Mouse (Mus musculus) stomach, embryonic 15.5 days (tissue): ENCODE data around the gene Pibf1. TPM values are rescaled to one million over a fixed set of nuclear protein-coding genes. Genes with fewer than 3 reads are reported as not detected.

Experiments used
- ATAC-seq: fragments of 200-750 bp; cut with Nextera tagmentation; 2 replicates; pipeline ENCODE4 v1.8.0; 2017; ENCODE audit warnings: low read depth, moderate number of reproducible peaks, moderate TSS enrichment; ENCODE audit not compliant: insufficient read depth, low FRiP score
- H3K27ac ChIP-seq: fragments of 300-500 bp; sonication (generic); 2 replicates; pipeline ENCODE4 v1.5.1; 2015; ENCODE audit warnings: mild to moderate bottlenecking, inconsistent platforms
- H3K27me3 ChIP-seq: fragments of 300-500 bp; sonication (generic); replicated peaks from 2 replicates; pipeline ENCODE4 v1.6.1; 2015; ENCODE audit warnings: inconsistent platforms
- H3K36me3 ChIP-seq: fragments of 300-500 bp; sonication (generic); 2 replicates; pipeline ENCODE4 v1.6.1; 2015; ENCODE audit warnings: inconsistent platforms
- H3K4me1 ChIP-seq: fragments of 300-500 bp; sonication (generic); 2 replicates; pipeline ENCODE4 v1.6.1; 2015; ENCODE audit warnings: inconsistent platforms
- H3K4me2 ChIP-seq: fragments of 300-500 bp; sonication (generic); 2 replicates; pipeline ENCODE4 v1.6.1; 2015; ENCODE audit warnings: mild to moderate bottlenecking, inconsistent platforms
- H3K4me3 ChIP-seq: fragments of 300-500 bp; sonication (generic); replicated peaks from 2 replicates; pipeline ENCODE4 v1.5.1; 2015; ENCODE audit warnings: inconsistent platforms
- H3K9ac ChIP-seq: fragments of 300-500 bp; sonication (generic); 2 replicates; pipeline ENCODE4 v1.6.1; 2015; ENCODE audit warnings: inconsistent platforms
- H3K9me3 ChIP-seq: fragments of 300-500 bp; sonication (generic); 2 replicates; pipeline ENCODE4 v1.6.1; 2016; ENCODE audit warnings: inconsistent platforms
- WGBS: fragments of 180-500 bp; shearing (Covaris S2); methylation state at CpG from one replicate; pipeline ENCODE4 v1.1.7; 2015; 5-methylcytosine and 5-hydroxymethylcytosine counted together
- polyA plus RNA-seq: library from polyadenylated mRNA; unstranded; fragments of >200 nt; fragmentation: Nextera tagmentation; extraction: Ambion mirVana; gene quantifications from 2 replicates; pipeline ENCODE4 v1.2.1, GENCODE M21; 2015

Pibf1 gene
- polyA plus RNA-seq, 1 experiment from 2014 or later = 16.9 TPM

- Histone ChIP-seq H3K27me3 (no peaks in the 10 kb centered on the region), H3K36me3 (0 out of 2 replicates have a peak, but pooled peaks cover 5% of the 10 kb centered on the region), H3K4me1 (no peaks in the 10 kb centered on the region), H3K4me3 (no peak overlapping the region), H3K4me2 (no peak overlapping the region), H3K9me3 (no peaks in the 10 kb centered on the region), H3K9ac (no peak overlapping the region), H3K27ac (no peak overlapping the region)
- WGBS = 94% methylated on average over 4 of the region's 4 CpGs
- no peak for ATAC-seq
These were observed 126.7 kb downstream of the Pibf1 start for GRCm38 (mm10) chr14:99225929-99226328.

- H3K36me3 ChIP-seq = 0 out of 2 replicates have a peak, but pooled peaks cover 5% of the 10 kb centered on the region
- WGBS = 77% methylated on average over 11 of the region's 11 CpGs
- H3K27ac ChIP-seq = no peak overlapping the region
- H3K4me3 ChIP-seq = no peak overlapping the region
- no peak overlapping the region for H3K9ac ChIP-seq
- no peak for ATAC-seq
- H3K4me1 ChIP-seq = no peaks in the 10 kb centered on the region
- no peak overlapping the region for H3K4me2 ChIP-seq
- no peaks in the 10 kb centered on the region for H3K9me3 ChIP-seq
- H3K27me3 ChIP-seq = no peaks in the 10 kb centered on the region
These were observed 130.0 kb downstream of the Pibf1 start for GRCm38 (mm10) chr14:99229071-99229780.

GRCm38 (mm10) chr14:99233056-99233455, 133.8 kb downstream of the Pibf1 start:
- no peaks in the 10 kb centered on the region for H3K4me1 ChIP-seq
- no peak overlapping the region for H3K4me2 ChIP-seq
- H3K9ac ChIP-seq = no peak overlapping the region
- no peaks in the 10 kb centered on the region for H3K9me3 ChIP-seq
- 0 out of 2 replicates have a peak, but pooled peaks cover 5% of the 10 kb centered on the region for H3K36me3 ChIP-seq
- H3K27ac ChIP-seq = no peak overlapping the region
- no peaks in the 10 kb centered on the region for H3K27me3 ChIP-seq
- H3K4me3 ChIP-seq = no peak overlapping the region
- WGBS = 90% methylated on average over 3 of the region's 3 CpGs
- ATAC-seq = no peak

GRCm38 (mm10) chr14:99237115-99237514, 137.9 kb downstream of the Pibf1 start:
- H3K4me3 ChIP-seq = no peak overlapping the region
- WGBS = 63% methylated on average over 5 of the region's 5 CpGs
- H3K27me3 ChIP-seq = no peaks in the 10 kb centered on the region
- H3K4me1 ChIP-seq = no peaks in the 10 kb centered on the region
- no peak overlapping the region for H3K4me2 ChIP-seq
- H3K9me3 ChIP-seq = no peaks in the 10 kb centered on the region
- ATAC-seq = no peak
- H3K36me3 ChIP-seq = 0 out of 2 replicates have a peak, but pooled peaks cover 3% of the 10 kb centered on the region
- no peak overlapping the region for H3K27ac ChIP-seq
- H3K9ac ChIP-seq = no peak overlapping the region

GRCm38 (mm10) chr14:99240563-99240962, 141.3 kb downstream of the Pibf1 start:
- 77% methylated on average over 11 of the region's 11 CpGs for WGBS
- Histone ChIP-seq H3K9me3 (no peaks in the 10 kb centered on the region), H3K4me1 (no peaks in the 10 kb centered on the region), H3K27ac (no peak overlapping the region), H3K27me3 (no peaks in the 10 kb centered on the region), H3K36me3 (no peaks in the 10 kb centered on the region), H3K9ac (no peak overlapping the region), H3K4me3 (no peak overlapping the region), H3K4me2 (no peak overlapping the region)
- no peak for ATAC-seq

- Histone ChIP-seq H3K9ac (no peak overlapping the region), H3K4me3 (no peak overlapping the region), H3K27me3 (no peaks in the 10 kb centered on the region), H3K27ac (no peak overlapping the region), H3K4me2 (no peak overlapping the region), H3K4me1 (no peaks in the 10 kb centered on the region), H3K9me3 (no peaks in the 10 kb centered on the region), H3K36me3 (no peaks in the 10 kb centered on the region)
- 66% methylated on average over 3 of the region's 3 CpGs for WGBS
- no peak for ATAC-seq
These were observed 145.3 kb downstream of the Pibf1 start for GRCm38 (mm10) chr14:99244508-99244907.

GRCm38 (mm10) chr14:99262026-99262425, 162.8 kb downstream of the Pibf1 start:
- H3K9me3 ChIP-seq = no peaks in the 10 kb centered on the region
- H3K27ac ChIP-seq = no peak overlapping the region
- H3K9ac ChIP-seq = no peak overlapping the region
- ATAC-seq = no peak
- H3K27me3 ChIP-seq = no peaks in the 10 kb centered on the region
- WGBS = 94% methylated on average over 12 of the region's 12 CpGs
- H3K36me3 ChIP-seq = no peaks in the 10 kb centered on the region
- H3K4me2 ChIP-seq = no peak overlapping the region
- no peaks in the 10 kb centered on the region for H3K4me1 ChIP-seq
- no peak overlapping the region for H3K4me3 ChIP-seq

- no peak overlapping the region for H3K4me2 ChIP-seq
- H3K9ac ChIP-seq = no peak overlapping the region
- H3K27ac ChIP-seq = no peak overlapping the region
- H3K4me3 ChIP-seq = no peak overlapping the region
- ATAC-seq = peak; percentile 63; the same call in 1 of the 2 replicates
- no peaks in the 10 kb centered on the region for H3K4me1 ChIP-seq
- H3K36me3 ChIP-seq = no peaks in the 10 kb centered on the region
- H3K9me3 ChIP-seq = no peaks in the 10 kb centered on the region
- no peaks in the 10 kb centered on the region for H3K27me3 ChIP-seq
- 85% methylated on average over 6 of the region's 6 CpGs for WGBS
These were observed 164.6 kb downstream of the Pibf1 start for GRCm38 (mm10) chr14:99263816-99264215.

- Histone ChIP-seq H3K4me3 (no peak overlapping the region), H3K27ac (no peak overlapping the region), H3K4me2 (no peak overlapping the region), H3K27me3 (no peaks in the 10 kb centered on the region), H3K4me1 (no peaks in the 10 kb centered on the region), H3K36me3 (no peaks in the 10 kb centered on the region), H3K9ac (no peak overlapping the region), H3K9me3 (no peaks in the 10 kb centered on the region)
- no peak for ATAC-seq
- WGBS = 87% methylated on average over 14 of the region's 14 CpGs
These were observed 166.6 kb downstream of the Pibf1 start for GRCm38 (mm10) chr14:99265791-99266190.

- Histone ChIP-seq H3K9ac (no peak overlapping the region), H3K27ac (no peak overlapping the region), H3K36me3 (no peaks in the 10 kb centered on the region), H3K4me1 (no peaks in the 10 kb centered on the region), H3K9me3 (no peaks in the 10 kb centered on the region), H3K4me2 (no peak overlapping the region), H3K27me3 (no peaks in the 10 kb centered on the region), H3K4me3 (no peak overlapping the region)
- ATAC-seq = no peak
- 66% methylated on average over 5 of the region's 5 CpGs for WGBS
These were observed 167.5 kb downstream of the Pibf1 start for GRCm38 (mm10) chr14:99266749-99267148.

GRCm38 (mm10) chr14:99274056-99274455, 174.8 kb downstream of the Pibf1 start:
- no peaks in the 10 kb centered on the region for H3K9me3 ChIP-seq
- 70% methylated on average over 2 of the region's 2 CpGs for WGBS
- no peak for ATAC-seq

GRCm38 (mm10) chr14:99275827-99276226, 176.6 kb downstream of the Pibf1 start:
- ATAC-seq = no peak
- Histone ChIP-seq H3K9me3 (no peaks in the 10 kb centered on the region), H3K4me3 (no peak overlapping the region), H3K4me2 (no peak overlapping the region), H3K27me3 (no peaks in the 10 kb centered on the region), H3K4me1 (no peaks in the 10 kb centered on the region), H3K27ac (no peak overlapping the region), H3K9ac (no peak overlapping the region), H3K36me3 (no peaks in the 10 kb centered on the region)
- 24% methylated on average over 4 of the region's 4 CpGs for WGBS

More at GRCm38 (mm10) chr14:99274056-99274455, 174.8 kb downstream of the Pibf1 start:
- Histone ChIP-seq H3K27ac (no peak overlapping the region), H3K4me1 (no peaks in the 10 kb centered on the region), H3K9ac (no peak overlapping the region), H3K4me2 (no peak overlapping the region), H3K27me3 (no peaks in the 10 kb centered on the region), H3K4me3 (no peak overlapping the region), H3K36me3 (no peaks in the 10 kb centered on the region)
